Mouse (Mus musculus): ENCODE results near the gene Ptges.
A peak's percentile ranks its signal among the peaks of the same experiment; 100 is the strongest.

The Ptges gene

DNA sequence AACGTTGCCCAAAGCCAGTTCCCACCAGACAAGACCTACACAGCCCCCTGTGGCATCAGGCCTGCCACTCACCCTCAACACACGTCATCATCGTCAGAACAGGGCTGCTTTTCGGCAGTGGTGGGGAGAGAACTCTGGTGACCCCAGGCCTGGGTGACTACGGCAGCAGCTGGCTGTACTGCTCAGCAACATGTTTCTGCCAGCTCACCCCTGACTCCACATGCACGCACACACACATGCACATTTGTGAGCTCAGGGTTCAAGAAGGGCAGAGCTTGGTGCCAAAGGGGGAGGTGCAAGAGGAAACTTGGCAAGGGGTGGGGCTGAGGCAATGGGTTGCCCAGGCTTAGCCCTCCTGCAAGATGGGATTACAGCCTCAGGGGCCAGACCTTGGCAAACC is 32.4 kb downstream of the Ptges start:
- DNase-seq: peak; percentile 29 to 47

DNA sequence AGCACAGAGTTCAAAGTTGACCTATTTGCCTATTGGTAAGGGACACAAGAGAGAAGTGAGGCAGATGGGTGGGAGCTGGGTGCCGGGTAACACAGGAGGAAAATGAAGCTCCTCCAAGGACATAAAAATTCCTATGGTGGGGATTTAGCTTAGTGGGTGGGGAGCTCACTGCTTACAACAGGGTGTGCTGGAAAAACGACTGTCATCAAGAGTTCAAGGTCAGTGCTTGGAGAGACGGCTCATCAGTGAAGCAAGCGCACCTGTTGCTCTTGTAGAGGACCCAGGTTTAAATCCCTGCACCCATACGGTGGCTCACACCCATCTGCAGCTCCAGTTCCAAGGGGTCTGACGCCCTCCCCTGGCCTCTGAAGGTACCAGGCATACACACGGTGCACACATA is 35.7 kb downstream of the Ptges start:
- DNase-seq: no peak

DNA sequence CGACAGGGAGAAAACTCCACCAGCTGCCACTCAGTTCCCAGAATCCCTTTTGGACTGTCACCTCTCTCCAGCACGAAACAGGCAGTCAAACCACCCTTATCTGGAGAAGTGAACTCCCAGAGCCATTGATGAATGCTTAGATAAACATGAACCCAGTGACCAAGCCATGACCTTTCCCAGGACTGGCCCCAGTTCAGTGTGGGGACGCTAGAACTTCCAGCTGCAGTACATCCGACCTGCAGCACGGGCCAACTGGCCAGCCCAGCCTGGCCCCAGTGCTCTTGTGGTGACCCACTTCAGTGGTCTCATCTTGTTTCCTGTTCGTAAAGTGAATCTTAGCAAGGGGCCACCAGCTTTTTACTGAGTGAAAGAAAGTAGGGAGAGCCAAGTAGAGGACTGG is 36.3 kb downstream of the Ptges start:
- peak; percentile 68 to 74 for DNase-seq

DNA sequence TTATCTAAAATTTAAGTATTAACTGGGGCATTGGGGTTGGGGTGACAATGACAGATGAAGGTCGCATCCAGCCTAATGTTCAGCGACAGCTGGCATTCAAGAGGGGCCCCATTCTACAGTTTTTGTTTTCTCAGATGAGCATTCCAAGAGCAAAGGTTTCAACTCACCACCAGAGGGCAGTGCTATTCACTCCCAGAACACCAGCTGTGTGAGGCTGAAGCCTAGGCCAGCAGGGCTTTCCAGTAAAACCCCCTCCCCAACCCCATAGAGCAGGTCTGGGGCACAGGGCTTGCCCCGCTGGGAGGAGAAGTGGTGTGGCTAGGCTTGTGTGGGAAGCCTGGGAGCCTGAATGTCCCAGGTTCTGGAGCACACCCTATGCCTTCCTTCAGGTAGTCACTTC is 38.7 kb downstream of the Ptges start:
- peak; percentile 49 to 72 for DNase-seq

DNA sequence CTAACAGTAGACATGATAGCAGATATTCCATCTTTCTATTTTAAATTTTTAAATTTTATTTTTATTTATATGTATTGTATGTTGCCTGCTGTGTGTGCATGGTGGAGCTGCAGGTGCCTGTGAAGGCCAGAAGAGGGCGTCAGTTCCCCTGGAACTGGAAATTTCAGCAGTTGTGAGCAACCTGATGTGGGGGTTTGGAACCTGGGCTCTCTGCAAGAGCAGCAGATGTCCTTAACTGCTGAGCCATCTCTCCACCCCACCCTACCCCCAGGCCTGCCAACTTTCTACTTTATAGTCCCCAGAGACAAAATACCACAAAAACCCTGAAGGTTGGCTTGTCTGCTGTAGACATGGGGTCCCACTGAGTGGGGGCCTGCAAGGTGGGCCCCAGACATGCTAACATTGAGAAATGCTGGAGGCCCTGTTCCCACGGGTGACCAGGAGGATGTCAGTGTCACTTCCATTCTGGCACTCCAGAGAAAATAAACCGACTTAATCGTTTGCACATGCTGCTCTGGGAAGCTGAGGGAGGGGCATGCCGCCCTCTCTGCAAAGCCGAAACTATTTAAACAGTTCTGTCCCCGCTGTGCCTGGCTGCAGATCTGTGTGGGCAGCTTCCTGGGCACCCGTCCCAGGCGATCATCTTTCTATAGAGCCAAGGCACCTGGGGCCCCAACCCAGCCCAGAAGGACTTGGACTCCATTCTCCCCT is 44.1 kb downstream of the Ptges start:
- DNase-seq: no peak

DNA sequence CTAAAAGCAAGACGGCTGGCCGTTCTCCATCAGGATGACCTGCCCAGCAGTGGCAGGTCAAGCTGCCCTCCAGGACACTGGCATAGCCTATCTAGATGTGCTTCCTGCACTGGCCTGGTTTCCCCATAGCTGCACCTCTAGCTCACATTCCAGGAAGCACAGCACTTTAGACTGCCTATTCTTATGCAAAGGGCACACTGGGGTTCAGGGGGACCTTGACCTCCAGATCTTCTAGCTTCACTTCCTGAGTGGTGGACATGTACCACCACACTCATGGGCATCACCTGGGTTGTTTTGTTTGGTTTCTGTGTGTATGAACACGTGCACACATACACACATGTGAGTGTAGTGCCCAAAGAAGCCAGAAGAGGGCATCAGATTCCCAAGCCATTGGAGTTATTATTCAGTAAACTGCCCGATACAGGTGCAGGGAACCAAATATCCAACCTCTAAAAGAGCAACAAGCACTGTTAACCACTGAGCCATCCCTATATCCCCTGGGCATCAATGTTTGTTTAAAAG is 44.8 kb downstream of the Ptges start:
- DNase-seq: no peak

DNA sequence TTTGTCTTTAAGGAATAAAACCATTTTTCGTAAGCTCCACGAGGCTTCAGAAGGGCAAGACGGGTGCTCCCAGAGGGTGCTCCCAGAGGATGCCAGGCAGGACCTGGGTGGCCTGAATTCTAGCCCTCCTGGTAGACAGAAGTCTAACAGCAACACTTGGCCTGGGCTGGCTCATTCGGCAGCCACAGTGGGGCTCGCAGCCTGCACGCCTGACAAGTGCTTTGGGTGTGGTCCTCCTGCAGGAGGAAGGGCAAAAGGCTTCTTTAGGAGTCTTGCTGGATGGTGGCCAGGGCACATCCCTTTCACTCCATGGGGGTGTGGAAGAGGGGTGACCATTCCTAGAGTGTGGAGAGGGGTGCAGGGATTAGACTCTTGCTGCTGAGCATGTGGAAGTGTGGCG is 48.4 kb downstream of the Ptges start:
- DNase-seq: no peak

DNA sequence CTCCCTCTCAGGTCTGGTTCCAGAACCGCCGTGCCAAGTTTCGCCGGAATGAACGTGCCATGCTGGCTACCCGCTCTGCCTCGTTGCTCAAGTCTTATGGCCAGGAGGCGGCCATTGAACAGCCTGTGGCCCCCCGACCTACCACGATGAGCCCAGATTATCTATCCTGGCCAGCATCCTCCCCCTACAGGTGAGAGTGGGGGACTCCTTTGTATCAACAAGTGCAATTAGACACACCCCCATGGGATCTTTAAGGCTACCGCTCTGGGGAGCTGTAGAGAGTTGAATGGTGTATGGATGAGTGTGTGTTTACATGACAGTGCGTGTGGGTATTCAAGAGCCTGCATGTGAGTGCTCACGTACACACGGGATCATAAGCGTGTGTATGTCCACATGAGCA is 50.2 kb downstream of the Ptges start:
- DNase-seq: no peak

DNA sequence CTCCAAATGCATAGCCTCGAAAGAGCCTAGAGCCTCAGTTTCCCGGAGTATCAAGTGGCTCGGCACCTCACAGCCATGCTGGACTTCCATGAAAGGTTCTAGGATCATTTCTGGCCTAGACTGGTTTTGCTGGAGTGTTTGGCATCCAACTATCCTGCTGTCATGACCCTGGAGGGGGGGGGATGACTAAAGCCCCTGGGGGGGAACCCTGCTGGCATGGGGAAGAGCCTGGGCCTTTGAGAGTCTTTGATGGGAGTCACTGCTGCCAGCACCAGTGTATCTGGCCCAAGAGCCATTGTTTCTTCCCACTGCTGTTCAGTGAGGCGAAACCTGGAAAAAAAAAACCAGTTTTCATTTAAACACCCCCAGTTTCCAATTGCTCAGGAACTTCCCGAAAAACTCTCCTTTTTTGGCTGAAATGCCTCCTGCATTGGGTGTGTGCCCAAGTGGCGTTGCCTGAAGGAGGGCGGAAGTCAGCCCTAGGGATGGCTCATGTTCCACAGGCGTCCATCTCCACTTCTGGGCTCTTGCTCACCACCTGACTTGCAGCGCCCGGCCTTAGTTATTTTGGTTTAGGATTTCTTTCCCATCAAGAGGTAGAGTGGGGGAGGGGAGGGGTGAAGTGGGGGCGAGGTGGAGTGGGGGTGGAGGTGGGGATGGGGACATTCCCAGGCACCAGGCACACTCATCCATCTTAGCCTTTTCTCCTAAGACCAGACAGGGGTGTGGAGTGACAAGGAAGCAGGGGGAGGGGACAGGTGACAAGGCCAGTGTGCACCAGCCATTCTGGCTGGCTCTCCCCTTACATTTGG is 53.8 kb downstream of the Ptges start:
- no peak for DNase-seq

DNA sequence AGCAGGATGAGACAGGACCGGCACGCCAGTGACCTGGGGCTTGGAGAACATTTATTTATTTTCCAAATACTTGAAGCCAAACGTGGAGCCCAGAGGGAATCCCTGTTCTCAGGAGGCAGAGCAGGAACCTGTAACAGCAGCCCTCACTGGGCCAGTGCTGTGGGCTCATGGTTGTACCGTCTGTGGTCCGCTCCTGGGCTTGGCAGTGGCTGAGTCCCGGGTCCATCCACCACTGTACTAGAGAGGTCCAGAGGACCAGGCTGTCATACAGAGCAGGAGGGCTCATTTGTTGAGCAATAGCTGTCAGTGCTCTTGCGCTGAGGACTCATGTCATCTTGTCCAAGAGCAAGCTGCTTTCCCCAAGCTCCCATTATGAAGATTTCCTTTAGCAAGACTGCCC is 54.6 kb downstream of the Ptges start:
- DNase-seq: no peak

DNA sequence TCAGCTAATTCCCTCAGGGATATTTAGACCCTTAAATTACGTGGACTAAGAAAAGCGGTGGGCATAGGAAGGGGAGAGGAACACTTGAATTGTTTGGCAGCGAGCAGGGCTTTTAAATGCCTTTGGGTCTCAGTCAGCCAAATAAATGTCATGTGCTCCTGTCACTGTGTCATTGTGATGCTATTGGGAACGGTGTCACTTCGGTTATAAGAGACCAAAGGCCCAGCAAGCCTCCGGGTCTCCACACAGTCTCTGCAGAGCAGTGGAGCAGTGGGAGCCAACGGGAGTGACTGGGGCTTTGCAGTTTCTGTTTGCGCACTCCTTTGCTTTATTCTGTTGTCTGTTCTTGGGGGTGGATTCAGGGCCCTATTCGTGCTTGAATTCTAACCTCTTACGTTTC is 55.2 kb downstream of the Ptges start:
- no peak for DNase-seq

DNA sequence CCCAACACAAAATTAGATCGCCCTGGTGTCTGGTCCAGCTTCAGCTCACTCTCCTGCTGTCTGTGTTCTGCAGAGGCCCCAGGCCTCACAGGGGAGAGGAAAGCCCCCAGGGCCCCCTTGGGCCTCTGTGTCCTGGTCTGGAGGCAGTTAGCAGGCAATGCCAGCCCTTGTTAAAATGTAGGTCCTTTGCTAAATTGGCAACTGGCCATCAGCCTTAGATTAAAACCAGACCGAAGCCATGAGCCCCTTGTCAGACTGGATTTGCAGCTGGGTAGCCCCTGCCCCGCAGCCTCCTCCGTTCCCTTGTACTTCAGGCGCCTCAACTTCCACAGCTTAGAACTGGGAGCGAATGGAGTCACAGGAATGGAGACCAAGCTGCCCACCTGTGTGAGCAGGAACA is 57.0 kb downstream of the Ptges start:
- no peak for DNase-seq

DNA sequence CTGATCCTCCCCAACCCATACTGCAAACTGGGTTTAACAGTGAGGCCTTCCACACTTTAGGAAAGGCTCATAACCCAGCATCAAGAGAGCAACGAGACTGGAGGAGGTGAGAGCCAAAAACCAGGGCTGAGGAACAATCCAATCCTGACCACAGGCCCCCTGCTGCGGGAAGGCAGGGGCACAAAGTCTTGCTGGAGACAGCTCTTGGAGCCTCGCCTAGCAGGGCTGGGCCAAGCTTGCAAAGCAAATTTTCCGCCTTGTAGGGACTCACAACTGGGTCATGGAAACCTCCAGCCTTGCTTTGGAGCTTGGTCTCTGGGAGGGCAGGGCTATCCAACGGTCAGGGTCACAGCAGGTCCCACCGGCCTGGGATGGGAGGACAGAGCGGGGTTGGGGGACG is 58.8 kb downstream of the Ptges start:
- peak; percentile 76 to 79 for DNase-seq

DNA sequence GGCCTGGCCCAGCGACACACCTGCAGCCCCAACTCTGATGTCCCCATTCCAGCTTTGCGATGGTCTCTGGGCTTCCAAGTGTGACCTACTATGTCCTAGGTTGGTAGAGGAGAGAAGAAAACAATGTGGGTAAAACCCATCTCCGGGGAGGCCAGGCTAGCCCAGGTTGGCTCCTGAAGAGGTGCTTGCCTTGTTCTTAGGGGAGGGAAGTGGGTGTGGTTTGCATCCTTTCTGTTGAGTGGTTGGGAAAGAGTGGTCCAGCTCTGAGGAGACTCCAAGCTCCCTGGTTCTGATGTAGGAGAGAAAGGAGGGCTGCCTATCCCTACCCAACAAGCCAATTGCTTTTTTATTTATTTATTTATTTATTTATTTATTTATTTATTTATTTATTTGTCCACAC is 64.2 kb downstream of the Ptges start:
- DNase-seq: no peak

DNA sequence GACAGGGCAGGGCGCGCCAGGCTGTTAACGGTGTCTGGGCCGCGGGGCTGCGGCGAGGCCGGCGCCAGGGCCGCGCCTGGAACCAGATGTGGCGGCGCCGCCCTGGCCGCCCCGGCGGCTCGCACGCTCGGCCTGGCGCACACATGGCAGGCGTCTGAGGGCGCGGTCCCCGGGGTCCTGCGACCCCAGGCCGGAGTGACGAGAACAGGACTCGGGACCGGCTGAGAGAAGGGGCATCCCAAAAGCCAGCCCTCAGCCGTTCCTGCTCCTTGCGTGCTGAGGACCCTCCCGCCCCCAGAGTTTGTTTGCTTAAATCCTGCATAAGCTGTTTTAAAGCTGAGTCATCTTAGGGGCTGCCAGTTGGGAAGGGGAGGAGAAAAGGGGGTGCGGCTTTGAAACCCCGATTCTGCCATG is 64.7 kb downstream of the Ptges start:
- DNase-seq: peak in 1 of 2 experiments; percentile 18

DNA sequence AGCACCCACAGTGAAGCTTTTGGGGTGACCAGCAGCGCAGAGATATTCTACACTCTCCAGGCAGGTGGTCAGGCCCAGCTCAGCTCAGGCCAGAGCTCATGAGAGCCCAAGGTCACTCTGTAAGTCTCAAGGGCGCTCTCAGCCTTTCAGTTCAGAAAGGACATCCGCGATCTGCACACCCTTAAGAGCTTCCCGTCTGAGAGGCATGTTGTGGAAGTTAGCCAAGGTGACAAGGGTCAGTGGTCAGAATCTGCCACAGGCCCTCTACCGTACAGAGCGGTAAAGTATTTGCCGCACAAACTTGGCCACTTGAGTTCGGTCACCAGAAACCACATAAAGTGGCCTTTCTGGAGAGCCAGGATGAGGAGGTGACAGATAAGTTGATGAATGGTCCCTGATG is 66.1 kb downstream of the Ptges start:
- peak; percentile 59 to 75 for DNase-seq

DNA sequence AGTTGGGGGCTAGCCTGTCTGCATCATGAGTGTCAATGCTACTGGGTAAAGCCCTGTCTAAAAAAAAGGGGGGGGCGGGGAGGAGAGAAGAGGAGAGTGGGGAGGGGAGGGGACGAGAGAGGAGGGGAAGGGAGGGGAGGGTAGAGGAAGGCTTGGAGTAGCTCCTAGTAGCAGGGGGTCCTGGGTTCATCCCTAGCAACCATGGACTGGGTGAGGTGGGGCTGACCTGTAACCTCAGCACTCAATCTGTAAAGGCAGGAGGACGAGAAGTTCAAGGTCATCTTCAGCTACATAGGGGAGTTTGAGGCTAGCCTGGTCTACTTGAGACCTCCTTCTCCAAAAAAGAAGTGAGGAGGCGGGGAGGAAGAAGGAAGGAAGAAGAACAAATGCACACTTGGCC is 67.6 kb downstream of the Ptges start:
- no peak for DNase-seq

DNA sequence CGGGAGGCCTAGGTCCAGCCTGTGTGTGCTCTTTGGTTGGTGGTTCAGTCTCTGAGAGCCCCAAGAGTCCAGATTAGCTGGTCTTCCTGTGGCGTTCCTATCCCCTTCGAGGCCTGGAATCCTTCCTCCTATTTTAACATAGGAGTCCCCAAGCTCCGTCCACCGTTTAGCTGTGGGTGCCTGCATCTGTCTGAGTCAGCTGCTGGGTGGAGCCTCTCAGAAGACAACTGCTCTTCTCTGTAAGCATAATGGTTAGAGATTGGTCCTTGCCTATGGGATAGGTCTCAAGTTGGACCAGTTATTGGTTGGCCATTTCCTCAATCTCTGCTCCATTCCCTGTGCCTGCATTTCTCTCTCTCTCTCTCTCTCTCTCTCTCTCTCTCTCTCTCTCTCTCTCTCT is 69.9 kb downstream of the Ptges start:
- DNase-seq: no peak

DNA sequence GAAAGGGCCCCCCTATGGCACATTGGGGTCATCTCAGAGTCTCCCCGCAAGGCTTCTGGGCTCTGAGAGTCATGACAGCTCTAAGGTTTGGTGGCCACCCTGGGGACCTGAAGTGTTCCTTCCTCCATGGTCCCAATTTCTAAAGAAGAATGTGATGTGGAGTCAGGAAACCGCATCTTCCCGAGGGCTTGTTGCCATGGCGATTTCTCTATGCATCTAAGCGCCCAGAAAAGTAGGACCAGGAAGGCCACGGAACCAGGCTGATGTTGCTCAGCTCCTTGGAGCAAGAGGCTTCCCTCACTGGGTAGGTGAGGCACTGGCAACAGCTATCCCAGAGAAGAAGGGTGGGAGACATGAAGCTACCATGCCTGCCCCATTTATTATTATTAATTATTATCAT is 72.6 kb downstream of the Ptges start:
- no peak for DNase-seq

DNA sequence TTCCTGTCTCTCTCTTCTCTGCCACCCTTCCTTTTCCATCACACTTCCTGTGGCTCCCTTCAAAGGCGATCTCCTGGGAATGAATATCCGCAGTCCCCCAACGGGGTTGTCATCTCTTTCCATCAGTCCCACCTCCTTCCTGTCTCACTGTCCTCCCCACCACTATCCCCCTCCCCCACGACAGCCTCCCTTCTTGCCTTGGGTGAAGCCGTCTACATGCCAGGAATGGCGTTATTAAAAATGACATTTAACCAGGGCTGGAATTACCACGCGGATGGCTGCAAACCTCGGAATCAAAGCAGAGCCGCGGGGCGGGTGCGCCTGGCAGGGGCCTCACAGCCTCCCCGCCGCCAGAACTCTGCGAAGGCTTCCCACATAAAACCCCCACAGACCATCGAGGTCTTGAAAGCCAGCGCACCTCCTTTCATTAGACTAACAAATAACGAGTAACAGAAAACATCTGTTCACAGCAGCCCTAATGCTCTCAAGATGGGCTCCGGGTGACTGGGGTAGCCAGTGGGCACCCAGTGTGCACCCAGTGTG is 76.8 kb downstream of the Ptges start:
- DNase-seq: no peak

DNA sequence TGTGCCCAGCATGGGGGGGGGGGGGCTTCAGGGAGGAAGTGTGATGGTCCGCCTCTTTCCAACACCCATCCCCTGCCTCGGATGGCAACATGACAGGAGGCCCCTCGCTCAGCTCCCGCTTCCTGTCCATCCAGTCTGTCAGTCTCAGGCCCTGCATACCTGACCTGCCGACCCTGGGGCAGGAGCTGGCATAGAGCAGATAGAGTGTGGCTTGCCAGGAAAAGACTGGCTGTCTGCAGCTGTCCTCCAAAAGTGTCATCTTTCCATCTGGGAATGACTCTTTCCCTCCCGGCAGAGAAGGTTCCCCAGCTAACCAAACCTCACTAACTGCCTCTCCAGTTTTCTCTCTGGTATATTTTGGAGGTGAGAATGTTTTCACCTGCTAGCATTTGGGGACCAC is 79.1 kb downstream of the Ptges start:
- no peak for DNase-seq

DNA sequence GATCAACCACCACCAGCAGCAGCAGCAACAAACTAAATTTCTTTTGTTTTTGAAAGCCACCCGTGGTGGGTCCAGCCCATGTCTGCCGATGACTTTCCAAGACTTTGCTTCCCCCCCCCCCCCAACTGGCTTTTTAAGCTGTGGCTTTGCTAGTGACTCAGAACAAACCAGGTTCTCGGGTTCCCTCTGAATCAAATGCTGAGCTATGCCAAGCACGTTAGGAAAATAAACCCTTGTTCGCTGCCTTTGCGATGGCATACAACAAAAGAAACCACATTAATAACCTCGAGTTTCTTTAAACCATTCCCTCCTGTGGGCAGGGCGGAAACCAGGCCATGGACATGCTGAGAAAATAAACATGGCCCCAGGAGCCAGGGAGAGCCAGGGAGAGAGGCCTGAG is 81.5 kb downstream of the Ptges start:
- no peak for DNase-seq

DNA sequence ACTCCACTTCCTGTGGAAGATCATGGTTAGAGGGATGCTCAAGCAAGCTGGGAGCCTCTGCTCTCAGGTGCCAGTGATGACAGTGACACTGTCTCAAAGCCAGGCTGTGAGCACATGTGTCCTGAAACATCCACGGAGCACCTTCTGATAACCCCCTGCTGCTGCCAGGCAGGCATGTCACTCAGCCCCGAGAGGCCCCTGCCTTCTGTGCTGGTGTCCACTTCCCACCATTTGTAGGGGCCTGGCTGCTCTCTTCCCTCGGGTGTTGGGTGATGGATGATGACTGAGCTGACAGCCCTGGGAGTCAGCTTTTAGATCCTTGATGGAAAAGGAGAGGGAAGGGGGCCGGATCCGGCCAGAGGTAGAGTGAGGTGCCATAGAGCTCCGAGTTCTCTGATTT is 82.9 kb downstream of the Ptges start:
- no peak for DNase-seq

DNA sequence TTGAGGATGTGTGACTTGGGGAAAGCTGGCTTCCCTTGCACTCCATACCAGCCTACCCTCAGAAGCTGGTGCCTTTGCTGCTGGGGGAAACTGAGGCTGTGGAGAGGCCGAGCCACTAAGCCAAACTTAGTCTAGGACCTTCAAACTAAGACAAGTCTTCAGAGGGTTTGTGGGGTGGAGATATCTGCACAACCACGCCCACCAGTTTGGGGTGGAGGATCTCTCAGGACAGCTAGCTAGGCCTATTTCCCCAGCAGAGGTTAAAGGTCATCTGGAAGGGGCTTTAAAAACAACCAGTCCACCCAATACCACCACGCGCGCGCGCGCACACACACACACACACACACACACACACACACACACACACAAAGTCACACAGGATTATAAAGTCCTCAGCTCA is 83.4 kb downstream of the Ptges start:
- no peak for DNase-seq

Measured in kidney, postnatal 36 days (tissue).